Mouse (Mus musculus) gastrocnemius, adult 18-20 months (tissue): ENCODE measurements around the gene Olfr1238. TPM values are rescaled to one million over a fixed set of nuclear protein-coding genes. Genes with fewer than 3 reads are reported as not detected.

Experiments used
- DNase-seq: peaks from one replicate; pipeline ENCODE4 v3.0.0; 2021; ENCODE audit warnings: low spot score
- long read RNA-seq, 2 experiments: library from polyadenylated mRNA; stranded (forward); transcript quantifications; one replicate each; pipeline ENCODE4 v2.0.0; 2021
- total RNA-seq, 2 experiments: library from RNA; stranded (reverse); gene quantifications; 2 replicates each; pipeline ENCODE4 v1.2.3; 2021

Olfr1238 gene
- not detected for total RNA-seq
- long read RNA-seq, experiment 1: 0 reads
- long read RNA-seq, experiment 2: 0 reads

GRCm38 (mm10) chr2:89409576-89409975, at the start of gene Olfr1238:
Olfr1238 (minus strand) TSS chr2:89409676.
- DNase-seq: no peak

- no peak for DNase-seq
These were observed 33.4 kb upstream of the Olfr1238 start, which contains the start of gene Olfr1240 for GRCm38 (mm10) chr2:89442900-89443299. Olfr1240 (minus strand) TSS chr2:89443000.

GRCm38 (mm10) chr2:89420307-89420706, 10.8 kb upstream of the Olfr1238 start, which contains the start of gene Olfr1239:
Olfr1239 (minus strand) TSS chr2:89420407.
- DNase-seq: no peak

GRCm38 (mm10) chr2:89414557-89414956, 5.1 kb upstream of the Olfr1238 start:
- DNase-seq: no peak

- DNase-seq: no peak
These were observed 8.6 kb downstream of the Olfr1238 start for GRCm38 (mm10) chr2:89400882-89401281.

GRCm38 (mm10) chr2:89364765-89365164, 44.7 kb downstream of the Olfr1238 start, which contains the start of gene Olfr1234:
Olfr1234 (minus strand) TSS chr2:89364865.
- no peak for DNase-seq

Other genes starting within 250 kb of the Olfr1238 start
- gene Olfr1224-ps1, start 245.6 kb downstream of the Olfr1238 start, total RNA-seq: not detected
- not detected for gene Olfr1225, start 235.0 kb downstream of the Olfr1238 start, total RNA-seq
- gene Olfr1226, start 209.6 kb downstream of the Olfr1238 start, total RNA-seq: not detected
- gene Olfr1228, start 155.6 kb downstream of the Olfr1238 start, total RNA-seq: not detected
- not detected for gene Olfr1229, start 121.7 kb downstream of the Olfr1238 start, total RNA-seq
- not detected for gene Olfr1230, start 112.4 kb downstream of the Olfr1238 start, total RNA-seq
- not detected for gene Olfr1231, start 102.6 kb downstream of the Olfr1238 start, total RNA-seq
- gene Olfr1232, start 80.0 kb downstream of the Olfr1238 start, total RNA-seq: not detected
- not detected for gene Olfr1233, start 67.3 kb downstream of the Olfr1238 start, total RNA-seq
- not detected for gene Olfr1234, start 44.8 kb downstream of the Olfr1238 start, total RNA-seq
- gene Olfr1239, start 10.7 kb upstream of the Olfr1238 start, total RNA-seq: not detected
- not detected for gene Olfr1240, start 33.3 kb upstream of the Olfr1238 start, total RNA-seq
- gene Olfr1241, start 77.5 kb upstream of the Olfr1238 start, total RNA-seq: not detected
- not detected for gene Olfr1242, start 88.7 kb upstream of the Olfr1238 start, total RNA-seq
- not detected for gene Olfr1243, start 121.8 kb upstream of the Olfr1238 start, total RNA-seq
- gene Olfr1245, start 168.8 kb upstream of the Olfr1238 start, total RNA-seq: not detected
- gene Olfr1246, start 183.5 kb upstream of the Olfr1238 start, total RNA-seq: not detected
- gene Olfr1247, start 204.5 kb upstream of the Olfr1238 start, total RNA-seq: under 1 TPM in 1 of 2 experiments, not detected in 1; 0.05 TPM
- gene Olfr1248, start 208.6 kb upstream of the Olfr1238 start, total RNA-seq: not detected
- not detected for gene Olfr1249, start 225.3 kb upstream of the Olfr1238 start, total RNA-seq